Mouse (Mus musculus) forebrain, embryonic 16.5 days (tissue): ENCODE data around the gene Ccnk. TPM values are rescaled to one million over a fixed set of nuclear protein-coding genes. Genes with fewer than 3 reads are reported as not detected.

Source experiments
- ATAC-seq: fragments of 200-750 bp; cut with Nextera tagmentation; 2 replicates; pipeline ENCODE4 v1.8.0; 2017; ENCODE audit warnings: mild to moderate bottlenecking, moderate library complexity
- H3K27ac ChIP-seq: fragments of 300-500 bp; sonication (generic); 2 replicates; pipeline ENCODE4 v1.5.1; 2014; ENCODE audit warnings: low read length, control low read depth
- H3K27me3 ChIP-seq: fragments of 300-500 bp; sonication (generic); replicated peaks from 2 replicates; pipeline ENCODE4 v1.6.1; 2014; ENCODE audit warnings: low read length; ENCODE audit not compliant: control insufficient read depth, insufficient read depth
- H3K36me3 ChIP-seq: fragments of 300-500 bp; sonication (generic); 2 replicates; pipeline ENCODE4 v1.6.1; 2014; ENCODE audit not compliant: control insufficient read depth, insufficient read depth
- H3K4me1 ChIP-seq: fragments of 300-500 bp; sonication (generic); replicated peaks from 2 replicates; pipeline ENCODE4 v1.6.1; 2014; ENCODE audit warnings: low read length; ENCODE audit not compliant: control insufficient read depth, insufficient read depth
- H3K4me2 ChIP-seq: fragments of 300-500 bp; sonication (generic); 2 replicates; pipeline ENCODE4 v1.6.1; 2014; ENCODE audit warnings: mild to moderate bottlenecking, low read length, control low read depth
- H3K4me3 ChIP-seq: fragments of 300-500 bp; sonication (generic); replicated peaks from 2 replicates; pipeline ENCODE4 v1.5.1; 2014; ENCODE audit warnings: mild to moderate bottlenecking, low read length, control low read depth
- H3K9ac ChIP-seq: fragments of 300-500 bp; sonication (generic); replicated peaks from 2 replicates; pipeline ENCODE4 v1.6.1; 2014; ENCODE audit warnings: low read depth, low read length, control low read depth
- H3K9me3 ChIP-seq: fragments of 300-500 bp; sonication (generic); 2 replicates; pipeline ENCODE4 v1.6.1; 2016; ENCODE audit warnings: low read length; ENCODE audit not compliant: control insufficient read depth
- WGBS: fragments of 180-500 bp; shearing (Covaris S2); extraction: QIAGEN DNeasy Blood & Tissue Kit; methylation state at CpG from one replicate; pipeline ENCODE4 v1.1.7; 2014; 5-methylcytosine and 5-hydroxymethylcytosine counted together
- polyA plus RNA-seq: library from polyadenylated mRNA; unstranded; fragments of >200 nt; fragmentation: Nextera tagmentation; extraction: Ambion mirVana; gene quantifications from 2 replicates; pipeline ENCODE4 v1.2.1, GENCODE M21; 2015

Ccnk gene
- polyA plus RNA-seq, 1 experiment from 2014 or later: 3.2 TPM

DNA sequence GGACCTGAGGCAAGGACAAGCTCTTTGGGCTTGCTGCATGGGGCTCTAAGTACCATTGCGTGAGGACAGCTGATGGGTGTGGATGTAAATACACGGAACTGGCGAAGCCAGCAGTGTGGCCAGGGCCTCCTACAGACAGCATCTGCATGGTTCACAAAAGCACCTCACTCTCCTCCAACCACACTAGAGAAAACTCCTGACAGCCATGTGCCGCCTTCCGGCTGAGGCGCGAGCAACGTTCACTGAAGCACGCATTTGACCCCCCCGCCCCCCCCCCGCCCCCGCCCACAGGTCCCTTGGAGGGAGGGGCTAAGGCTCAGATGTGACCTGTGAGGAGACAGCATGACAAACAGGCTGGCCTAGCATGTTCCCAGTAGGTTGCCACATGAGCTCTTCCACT lies 25.6 kb downstream of the Ccnk start:
- no peaks in the 10 kb centered on the region for H3K27me3 ChIP-seq
- no peak overlapping the region for H3K4me2 ChIP-seq
- whole genome bisulfite sequencing: 74% methylated on average over 12 of the region's 12 CpGs
- no peak overlapping the region for H3K4me3 ChIP-seq
- no peak overlapping the region for H3K9ac ChIP-seq
- H3K9me3 ChIP-seq: no peaks in the 10 kb centered on the region
- H3K36me3 ChIP-seq: peaks cover 20% of the 10 kb centered on the region; the same call in 1 of the 2 replicates
- ATAC-seq: no peak
- peaks cover 8% of the 10 kb centered on the region for H3K4me1 ChIP-seq
- no peak overlapping the region for H3K27ac ChIP-seq

DNA sequence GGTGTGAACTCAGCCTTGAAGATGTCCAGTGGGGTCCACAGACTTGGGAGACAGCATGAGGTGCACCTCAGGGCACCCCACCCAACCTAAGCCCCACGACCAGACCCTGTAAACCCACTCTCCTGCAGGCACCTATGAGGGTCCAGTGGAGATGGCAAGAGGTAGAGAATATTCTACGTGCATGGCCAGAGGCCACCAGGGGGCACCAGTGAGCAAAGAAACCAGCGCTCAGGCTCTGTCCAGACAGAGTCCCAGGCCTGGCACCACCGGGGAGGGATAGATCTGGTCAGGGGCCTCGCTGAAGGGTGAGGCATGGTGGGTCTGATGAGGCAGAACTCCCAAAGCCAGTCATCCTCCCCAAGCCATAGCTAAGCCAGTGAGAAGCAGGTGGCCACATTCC lies 27.3 kb downstream of the Ccnk start:
- Histone ChIP-seq H3K4me2 (no peak overlapping the region), H3K27me3 (no peaks in the 10 kb centered on the region), H3K4me3 (no peak overlapping the region), H3K36me3 (peaks cover 10% of the 10 kb centered on the region; the same call in 1 of the 2 replicates), H3K4me1 (peaks cover 8% of the 10 kb centered on the region), H3K27ac (no peak overlapping the region), H3K9me3 (no peaks in the 10 kb centered on the region), H3K9ac (no peak overlapping the region)
- 15% methylated on average over 5 of the region's 5 CpGs for WGBS
- peak; percentile 65 for ATAC-seq

DNA sequence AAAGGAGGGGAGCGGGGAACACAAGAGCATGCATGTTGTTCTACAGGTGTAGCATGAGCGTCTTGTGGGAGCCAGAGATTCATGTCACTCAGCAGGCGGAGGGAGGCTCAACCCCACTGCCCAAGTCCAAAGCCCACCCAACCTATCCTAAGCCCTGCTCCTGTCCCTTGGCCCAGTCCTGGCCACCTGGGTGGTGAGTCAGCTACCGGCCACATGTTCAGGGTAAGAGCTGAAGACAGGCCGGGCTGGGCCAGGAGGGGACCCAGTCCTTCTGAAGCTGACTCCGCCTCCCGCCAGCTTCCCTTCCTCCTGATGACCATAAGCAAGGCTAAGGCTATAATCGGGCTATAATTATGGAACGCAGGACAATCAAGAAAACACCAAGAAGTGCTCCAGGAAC lies 28.8 kb downstream of the Ccnk start:
- no peak overlapping the region for H3K27ac ChIP-seq
- ATAC-seq: no peak
- WGBS: 92% methylated on average over 9 of the region's 9 CpGs

DNA sequence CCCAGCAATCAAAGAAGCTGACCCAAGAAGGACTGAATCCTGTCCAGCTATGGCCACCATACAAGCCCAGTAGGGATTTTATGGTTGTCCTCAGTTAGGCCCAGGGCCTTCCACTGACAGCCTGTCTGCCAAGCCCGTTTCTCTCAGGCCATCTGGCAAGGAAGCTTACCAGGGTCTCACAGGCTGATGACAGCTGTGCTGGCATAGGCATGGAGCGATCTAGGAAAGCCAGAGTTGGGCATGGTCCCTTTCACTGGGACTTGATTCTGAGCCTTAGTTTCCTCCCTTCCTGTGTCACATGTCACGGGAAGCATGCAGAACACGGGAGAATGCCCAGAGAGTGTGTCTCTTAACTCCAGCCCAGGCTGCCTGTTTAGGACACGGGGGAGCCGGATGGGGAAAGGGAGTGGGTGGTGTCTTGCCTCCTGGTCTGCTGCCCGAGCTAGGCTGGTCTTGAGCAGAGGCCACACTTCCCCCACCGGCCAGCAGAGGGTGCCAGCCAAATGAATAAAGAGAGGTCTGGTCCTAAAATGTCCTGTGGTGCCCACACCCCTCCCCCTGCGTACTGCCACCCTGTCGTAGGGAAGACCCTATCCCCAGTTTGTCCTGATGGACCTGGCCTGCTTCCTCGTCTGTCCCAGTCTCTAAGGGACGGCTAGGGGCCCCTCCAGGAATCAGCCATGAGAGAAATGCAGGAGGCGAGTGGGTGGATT lies 29.5 kb downstream of the Ccnk start:
- WGBS: 29% methylated on average over 13 of the region's 13 CpGs
- peaks cover 23% of the 10 kb centered on the region for H3K4me1 ChIP-seq
- H3K36me3 ChIP-seq: 0 out of 2 replicates have a peak, but pooled peaks cover 2% of the 10 kb centered on the region
- H3K27ac ChIP-seq: no peak overlapping the region; the same call in 1 of the 2 replicates
- H3K4me3 ChIP-seq: no peak overlapping the region
- no peaks in the 10 kb centered on the region for H3K9me3 ChIP-seq
- ATAC-seq: peak; percentile 54
- no peak overlapping the region for H3K4me2 ChIP-seq
- H3K27me3 ChIP-seq: no peaks in the 10 kb centered on the region
- 0 out of 2 replicates have a peak overlapping the region, but pooled peaks have one; percentile 37 for H3K9ac ChIP-seq

More for the DNA sequence above, 28.8 kb downstream of the Ccnk start:
- no peak overlapping the region for H3K9ac ChIP-seq
- no peak overlapping the region for H3K4me2 ChIP-seq
- no peaks in the 10 kb centered on the region for H3K9me3 ChIP-seq
- peaks cover 17% of the 10 kb centered on the region for H3K4me1 ChIP-seq
- H3K27me3 ChIP-seq: no peaks in the 10 kb centered on the region
- no peak overlapping the region for H3K4me3 ChIP-seq
- H3K36me3 ChIP-seq: 0 out of 2 replicates have a peak, but pooled peaks cover 6% of the 10 kb centered on the region

DNA sequence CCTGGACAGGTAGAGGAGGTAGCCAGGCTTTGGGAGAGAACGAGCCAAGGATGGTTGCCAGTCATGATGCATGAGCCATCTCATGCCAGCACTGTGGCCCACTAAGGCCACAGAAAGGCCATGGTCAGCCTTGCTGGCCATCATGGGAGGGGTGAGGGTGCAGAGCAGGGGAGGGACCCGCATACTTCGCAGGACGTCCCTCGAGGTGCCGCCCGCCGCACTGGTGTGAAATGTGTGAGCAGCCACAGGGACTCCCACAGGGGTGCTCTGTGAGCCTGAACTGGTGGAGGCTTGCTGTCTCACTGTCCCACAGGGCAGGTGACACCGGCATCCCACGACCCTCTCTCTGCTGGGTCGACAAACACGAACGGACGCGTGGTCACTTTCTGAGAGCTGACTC lies 31.2 kb downstream of the Ccnk start:
- H3K27me3 ChIP-seq: no peaks in the 10 kb centered on the region
- H3K9ac ChIP-seq: no peak overlapping the region
- no peaks in the 10 kb centered on the region for H3K36me3 ChIP-seq
- no peak overlapping the region for H3K4me2 ChIP-seq
- no peak overlapping the region for H3K4me3 ChIP-seq
- H3K9me3 ChIP-seq: no peaks in the 10 kb centered on the region
- H3K27ac ChIP-seq: no peak overlapping the region
- WGBS: 92% methylated on average over 15 of the region's 15 CpGs
- peaks cover 23% of the 10 kb centered on the region for H3K4me1 ChIP-seq
- no peak for ATAC-seq

DNA sequence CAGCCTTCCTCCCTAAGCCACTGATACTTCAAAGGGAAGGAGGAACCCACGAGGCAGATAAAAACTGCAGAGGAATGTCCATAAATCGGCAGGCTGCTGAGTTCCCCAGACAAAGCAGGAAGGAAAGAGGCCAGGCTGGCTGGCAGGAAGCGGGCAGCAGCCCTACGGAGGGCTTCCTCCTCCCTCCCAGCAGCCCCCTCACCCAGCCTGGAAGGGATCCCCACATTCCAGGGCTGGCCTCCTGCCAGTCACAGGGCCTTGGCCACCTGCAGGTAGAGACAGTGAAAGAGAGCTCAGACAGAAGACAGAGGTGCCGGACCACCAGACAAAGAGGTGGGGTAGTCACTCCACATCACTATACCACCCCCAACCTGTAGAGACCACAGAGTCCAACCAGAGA lies 32.7 kb downstream of the Ccnk start:
- Histone ChIP-seq H3K4me3 (no peak overlapping the region), H3K27me3 (no peaks in the 10 kb centered on the region), H3K9ac (no peak overlapping the region), H3K27ac (no peak overlapping the region), H3K36me3 (no peaks in the 10 kb centered on the region), H3K9me3 (no peaks in the 10 kb centered on the region), H3K4me2 (no peak overlapping the region), H3K4me1 (peaks cover 33% of the 10 kb centered on the region)
- no peak for ATAC-seq
- WGBS: 49% methylated on average over 5 of the region's 5 CpGs

DNA sequence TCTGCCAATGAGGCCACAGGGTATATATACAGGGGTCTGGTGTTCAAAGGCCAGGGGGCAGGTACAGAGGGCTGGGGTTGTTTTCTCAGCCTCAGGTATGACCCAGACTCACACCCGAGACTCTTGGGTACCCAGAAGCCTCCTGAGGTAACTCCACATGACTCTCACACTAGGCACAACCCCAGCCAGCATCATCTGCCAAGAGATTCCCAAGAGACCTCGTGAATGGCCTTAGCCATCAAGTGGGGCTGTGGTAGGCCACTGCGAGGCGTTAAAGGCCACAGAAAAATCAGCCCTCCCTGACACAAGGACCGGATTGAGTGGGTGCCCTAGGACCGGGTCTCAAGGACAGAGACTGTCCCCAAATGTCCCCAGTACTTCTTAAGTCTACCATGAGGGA lies 33.1 kb downstream of the Ccnk start:
- ATAC-seq: no peak
- H3K9me3 ChIP-seq: no peaks in the 10 kb centered on the region
- 84% methylated on average over 6 of the region's 6 CpGs for WGBS
- no peak overlapping the region for H3K4me2 ChIP-seq
- no peak overlapping the region for H3K9ac ChIP-seq
- H3K27ac ChIP-seq: no peak overlapping the region
- no peaks in the 10 kb centered on the region for H3K36me3 ChIP-seq
- peaks cover 37% of the 10 kb centered on the region for H3K4me1 ChIP-seq
- H3K27me3 ChIP-seq: no peaks in the 10 kb centered on the region
- no peak overlapping the region for H3K4me3 ChIP-seq

DNA sequence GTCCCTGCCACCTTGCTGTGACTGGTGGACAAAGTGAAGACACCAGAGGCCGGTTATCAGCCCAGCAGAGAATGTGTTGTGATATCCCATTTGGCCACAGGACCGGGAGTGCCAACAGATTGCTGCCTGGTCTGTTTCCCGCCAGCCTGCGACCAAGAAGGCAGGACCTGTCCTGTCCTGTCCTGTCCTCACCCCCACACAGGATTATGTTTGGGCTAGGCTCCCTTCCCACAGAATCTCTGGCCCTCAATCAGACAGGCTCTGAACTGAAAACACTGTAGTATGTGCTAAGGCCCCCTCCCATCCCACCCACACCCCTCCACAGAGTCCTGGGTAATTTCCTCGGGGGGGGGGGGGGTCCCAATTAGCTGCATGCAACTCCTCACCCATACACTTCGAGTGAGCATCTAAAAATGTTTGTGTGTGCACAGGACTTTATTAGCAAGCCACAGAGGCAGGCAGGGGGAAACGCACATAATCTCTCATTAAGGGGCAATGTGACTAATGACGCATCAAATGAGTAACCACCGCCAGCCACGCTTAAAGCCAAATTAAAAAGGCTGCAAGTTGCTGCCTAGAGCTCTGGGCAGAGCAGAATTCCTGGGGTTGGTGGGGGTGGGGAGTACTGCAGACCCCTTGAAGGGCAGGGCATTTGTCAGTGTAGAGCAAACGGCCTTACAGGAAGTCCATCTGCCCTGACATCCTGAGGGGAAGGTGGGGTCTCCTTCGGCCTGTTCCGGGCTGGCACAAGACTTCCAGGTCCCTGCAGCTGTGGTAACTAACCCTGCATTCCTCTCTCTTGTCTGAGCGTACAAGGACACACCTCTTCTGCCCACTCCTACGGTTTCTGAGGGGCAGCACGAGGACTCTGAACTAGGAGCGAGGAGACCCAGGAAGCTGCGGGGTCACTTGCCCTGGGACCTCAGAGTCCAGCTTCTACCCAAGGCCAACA lies 34.0 kb downstream of the Ccnk start:
- Histone ChIP-seq H3K4me3 (no peak overlapping the region), H3K27ac (no peak overlapping the region), H3K9me3 (no peaks in the 10 kb centered on the region), H3K27me3 (no peaks in the 10 kb centered on the region), H3K9ac (no peak overlapping the region), H3K4me2 (no peak overlapping the region), H3K36me3 (no peaks in the 10 kb centered on the region), H3K4me1 (peaks cover 38% of the 10 kb centered on the region)
- WGBS: 25% methylated on average over 18 of the region's 18 CpGs
- no peak for ATAC-seq

DNA sequence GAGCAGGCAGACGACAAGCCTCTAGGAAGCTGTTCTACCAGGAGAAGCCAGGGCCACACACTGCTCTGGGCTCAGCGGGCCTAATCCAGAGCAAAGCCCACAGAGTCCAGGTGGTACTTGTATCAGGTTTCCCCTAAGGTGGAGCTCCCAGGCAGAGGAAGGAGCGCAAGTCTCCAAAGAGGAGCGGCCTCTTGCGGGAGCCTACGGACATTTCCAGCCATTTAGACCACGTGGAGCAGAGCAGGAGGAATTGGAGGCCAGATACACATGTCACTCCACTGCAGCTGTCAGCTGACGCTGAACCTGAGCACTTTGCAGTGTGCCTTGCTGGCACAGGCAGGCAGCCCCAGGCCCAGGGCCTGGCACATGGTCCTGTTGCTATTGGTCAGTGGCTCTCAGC lies 35.7 kb downstream of the Ccnk start:
- 62% methylated on average over 8 of the region's 8 CpGs for WGBS
- Histone ChIP-seq H3K27me3 (no peaks in the 10 kb centered on the region), H3K9me3 (no peaks in the 10 kb centered on the region), H3K4me1 (peaks cover 47% of the 10 kb centered on the region), H3K4me3 (no peak overlapping the region), H3K9ac (no peak overlapping the region), H3K36me3 (no peaks in the 10 kb centered on the region), H3K4me2 (no peak overlapping the region), H3K27ac (no peak overlapping the region)
- no peak for ATAC-seq
